Mouse (Mus musculus): ENCODE data around the gene Per1. TPM values are rescaled to one million over a fixed set of nuclear protein-coding genes. Genes with fewer than 3 reads are reported as not detected.

Per1 gene
- total RNA-seq, 2 experiments from 2014 or later: 17.5 to 78.6 TPM

DNA sequence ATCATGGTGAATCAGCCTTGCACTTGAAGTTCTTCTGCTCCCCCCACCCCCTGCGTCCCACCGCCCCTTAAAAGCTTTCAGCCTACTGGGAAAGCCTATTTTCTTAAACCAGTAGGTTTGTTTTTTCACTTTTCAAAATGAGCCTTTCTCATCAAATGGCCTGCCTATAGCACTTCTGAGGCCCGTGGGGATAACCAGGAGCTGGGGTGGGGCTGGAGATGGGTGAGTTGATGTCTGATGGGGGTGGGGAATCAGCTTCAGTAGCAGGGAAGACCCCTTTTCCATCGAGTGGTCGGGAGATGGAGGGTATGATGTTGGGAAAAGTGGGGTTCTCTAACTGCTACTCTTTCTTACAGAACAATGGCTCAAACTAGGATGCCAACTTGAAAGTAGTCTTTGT is 21.8 kb downstream of the Per1 start:
- DNase-seq: no peak

DNA sequence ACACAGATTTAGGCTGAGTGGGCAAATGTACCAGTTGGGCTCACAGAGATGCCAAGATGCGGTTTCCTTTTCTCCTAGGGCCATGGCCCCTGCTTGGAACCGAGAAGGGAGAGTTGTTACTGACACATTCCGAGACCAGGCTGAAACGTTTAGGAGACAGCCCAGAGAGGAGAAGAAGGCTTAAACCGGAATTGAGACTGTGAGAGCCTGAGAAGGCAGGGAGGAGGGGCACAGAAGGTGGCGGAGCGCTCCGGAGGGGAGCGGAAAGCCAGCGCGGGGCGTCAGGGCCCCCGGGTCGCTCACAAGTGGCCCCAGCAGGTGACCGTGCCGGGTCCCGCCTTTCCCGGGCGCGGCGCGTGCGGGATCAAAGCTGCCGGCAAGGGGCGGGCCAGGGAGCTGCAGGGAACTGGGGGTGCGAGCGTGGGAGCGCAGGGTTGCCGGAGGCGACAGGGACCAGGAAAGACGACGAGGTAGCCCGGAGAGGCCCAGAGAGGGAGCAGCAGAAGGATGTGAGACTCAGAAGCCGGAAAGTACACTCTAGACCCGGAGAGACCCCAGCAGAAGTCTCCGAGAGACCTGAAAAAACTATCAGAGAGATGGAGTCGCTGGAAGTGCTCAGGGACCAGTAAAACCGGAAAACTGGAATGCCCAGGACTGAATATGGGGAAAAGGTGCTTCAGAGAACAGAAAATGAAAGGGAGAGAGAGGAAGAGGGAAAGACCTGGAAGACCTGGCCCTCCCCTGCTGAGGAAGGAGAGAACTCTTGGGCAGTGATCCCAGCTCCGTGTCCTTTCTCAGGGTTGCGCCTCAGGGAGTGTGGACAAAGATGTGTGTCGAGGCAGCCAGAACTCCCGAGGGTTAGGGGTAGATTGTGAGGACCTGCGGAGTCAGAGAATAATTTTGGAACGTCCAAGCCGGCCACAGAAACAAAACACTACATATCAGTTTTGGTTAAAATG is 23.0 kb downstream of the Per1 start:
- DNase-seq: peak; percentile 53

- peak; percentile 75 for DNase-seq
These were observed 23.7 kb downstream of the Per1 start for GRCm38 (mm10) chr11:69118765-69119164.

DNA sequence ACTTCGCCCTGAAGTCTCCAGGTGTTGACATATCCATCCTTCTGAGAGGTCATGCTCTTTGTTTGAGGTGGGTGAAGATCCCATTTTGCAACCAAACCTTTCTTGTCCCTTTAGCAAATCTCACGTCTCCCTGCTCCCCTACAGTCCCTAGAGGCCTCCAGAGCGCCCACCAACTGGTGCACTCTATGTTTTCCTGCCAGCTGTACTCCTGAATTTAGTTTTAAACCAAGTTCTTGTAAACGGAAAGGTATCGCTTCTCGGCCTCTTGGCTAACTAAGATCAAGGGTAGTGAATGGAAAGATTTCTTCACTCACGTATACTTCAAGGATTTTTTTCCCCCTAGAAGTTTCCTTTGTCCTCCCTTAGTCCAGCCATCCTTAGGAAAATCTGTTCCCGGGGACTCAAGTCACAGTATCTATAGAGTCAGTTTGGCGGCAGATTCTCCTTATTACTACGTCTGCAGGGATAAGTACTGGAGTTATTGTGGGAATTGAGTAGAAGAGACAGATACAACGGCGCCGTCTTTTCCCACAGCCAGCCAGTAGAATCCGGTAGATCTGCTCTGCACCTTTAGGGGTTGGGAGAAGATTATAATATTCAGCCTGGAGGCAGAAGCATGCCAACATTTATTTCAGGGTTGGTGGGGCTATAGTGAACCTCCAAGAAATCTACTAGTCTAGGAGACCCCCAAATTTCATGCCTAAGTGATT is 24.6 kb downstream of the Per1 start:
- DNase-seq: no peak

DNA sequence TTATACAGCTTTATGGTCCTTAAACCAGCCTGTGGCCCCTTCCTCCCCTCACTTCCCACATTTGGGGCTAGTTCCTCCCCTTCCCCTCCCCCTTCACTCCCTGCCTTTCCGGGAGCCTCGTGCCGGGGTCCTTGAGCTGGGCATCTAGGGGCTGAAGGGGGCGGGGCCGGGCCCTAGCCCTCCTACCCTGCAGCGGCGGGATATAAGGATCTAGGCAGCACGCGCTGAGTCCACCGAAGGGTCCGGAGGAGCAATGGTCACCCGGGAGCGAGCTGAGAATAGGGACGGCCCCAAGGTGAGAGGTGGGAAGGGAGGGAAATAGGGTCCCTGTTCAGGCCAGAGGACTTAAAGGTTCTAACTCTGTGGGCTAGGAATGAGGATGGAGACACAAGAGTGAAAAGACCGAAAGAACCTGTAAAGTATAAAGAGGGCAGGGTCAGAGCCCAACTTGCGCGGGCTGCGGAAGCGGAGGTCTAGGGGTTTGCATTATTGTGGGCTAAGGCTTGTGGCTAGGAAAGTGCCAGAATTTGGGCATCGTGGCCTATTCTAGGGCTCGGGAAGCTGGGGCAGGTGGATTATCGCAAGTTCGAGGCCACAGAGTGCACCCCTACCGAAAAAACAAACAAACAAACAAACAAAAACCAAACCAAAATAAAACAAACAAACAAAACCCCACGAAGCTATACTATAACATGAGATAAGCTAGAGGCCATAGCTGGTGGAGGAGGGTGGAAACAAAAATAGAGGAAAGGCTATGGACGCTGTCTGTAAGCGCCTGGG is 25.4 kb downstream of the Per1 start, which contains the start of gene Hes7:
Gene Hes7, plus strand, starts transcription at position 184 of the 780 bp plus-strand sequence.
- DNase-seq: no peak

DNA sequence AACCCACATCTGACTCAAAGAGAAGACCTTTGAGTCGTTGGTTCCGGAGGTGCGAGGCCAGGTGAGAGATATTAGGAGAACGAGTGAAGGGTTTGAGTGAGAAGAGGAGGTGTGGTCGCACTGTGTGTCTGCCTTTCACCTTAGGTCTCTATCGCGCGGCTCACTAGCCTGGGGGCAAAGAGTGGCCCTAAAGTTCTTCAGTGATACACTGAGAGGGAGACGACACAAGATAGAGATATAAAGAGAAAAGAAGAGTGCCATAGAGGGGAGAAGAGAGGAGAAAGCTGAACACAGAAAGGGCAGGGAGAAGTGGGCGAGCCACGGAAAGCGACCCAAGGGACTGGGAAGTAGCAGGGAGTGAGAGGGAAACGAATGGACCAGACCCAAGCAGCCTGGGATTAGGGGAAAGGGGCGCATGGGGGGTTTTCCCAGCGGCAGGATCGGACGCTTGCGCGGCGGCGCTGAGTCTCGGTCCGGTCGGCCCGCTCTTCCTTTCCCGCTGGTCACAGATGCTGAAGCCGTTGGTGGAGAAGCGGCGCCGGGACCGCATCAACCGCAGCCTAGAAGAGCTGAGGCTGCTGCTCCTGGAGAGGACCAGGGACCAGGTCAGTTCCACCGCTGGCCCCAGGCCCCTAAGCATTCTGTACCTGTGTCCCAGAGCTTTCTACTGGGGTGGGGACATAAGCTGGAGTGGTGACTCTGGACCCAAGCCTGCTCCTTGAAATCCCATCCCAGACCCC is 26.2 kb downstream of the Per1 start:
- DNase-seq: peak; percentile 25

GRCm38 (mm10) chr11:69121741-69122335 is 26.8 kb downstream of the Per1 start:
- DNase-seq: peak; percentile 69

GRCm38 (mm10) chr11:69122336-69122951 is 27.4 kb downstream of the Per1 start, which contains the start of gene 9130213A22Rik:
Gene 9130213A22Rik (minus strand): TSS chr11:69122589.
- DNase-seq: peak; percentile 86

DNA sequence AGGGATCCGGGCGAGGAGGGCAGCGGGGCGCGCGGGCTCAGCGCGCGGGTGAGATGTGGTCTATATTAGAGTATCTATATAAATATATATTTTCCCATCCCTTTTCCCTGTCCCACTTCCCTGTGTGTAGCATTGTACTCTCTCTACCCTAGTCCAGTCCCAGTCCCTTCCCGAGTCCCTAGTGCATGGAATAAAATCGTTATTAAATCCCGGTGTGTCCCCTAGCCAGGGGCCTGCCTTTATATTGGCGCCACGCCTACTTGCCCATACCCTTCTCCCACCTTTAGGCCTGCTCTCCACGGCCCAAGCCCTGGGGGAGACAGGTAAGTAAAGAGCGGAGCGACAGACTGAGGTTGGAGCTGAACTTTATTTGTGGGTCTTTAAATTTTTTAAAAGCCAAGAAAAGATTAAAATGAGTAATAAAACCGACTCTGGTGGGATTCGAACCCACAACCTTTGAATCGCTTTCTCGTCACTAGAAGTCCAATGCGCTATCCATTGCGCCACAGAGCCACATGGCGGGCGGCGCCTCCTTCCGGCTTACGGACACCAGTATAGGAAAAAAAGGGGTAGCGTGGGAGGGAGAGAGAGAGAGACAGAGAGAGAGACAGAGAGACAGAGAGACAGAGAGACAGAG is 28.2 kb downstream of the Per1 start:
- peak; percentile 84 for DNase-seq

DNA sequence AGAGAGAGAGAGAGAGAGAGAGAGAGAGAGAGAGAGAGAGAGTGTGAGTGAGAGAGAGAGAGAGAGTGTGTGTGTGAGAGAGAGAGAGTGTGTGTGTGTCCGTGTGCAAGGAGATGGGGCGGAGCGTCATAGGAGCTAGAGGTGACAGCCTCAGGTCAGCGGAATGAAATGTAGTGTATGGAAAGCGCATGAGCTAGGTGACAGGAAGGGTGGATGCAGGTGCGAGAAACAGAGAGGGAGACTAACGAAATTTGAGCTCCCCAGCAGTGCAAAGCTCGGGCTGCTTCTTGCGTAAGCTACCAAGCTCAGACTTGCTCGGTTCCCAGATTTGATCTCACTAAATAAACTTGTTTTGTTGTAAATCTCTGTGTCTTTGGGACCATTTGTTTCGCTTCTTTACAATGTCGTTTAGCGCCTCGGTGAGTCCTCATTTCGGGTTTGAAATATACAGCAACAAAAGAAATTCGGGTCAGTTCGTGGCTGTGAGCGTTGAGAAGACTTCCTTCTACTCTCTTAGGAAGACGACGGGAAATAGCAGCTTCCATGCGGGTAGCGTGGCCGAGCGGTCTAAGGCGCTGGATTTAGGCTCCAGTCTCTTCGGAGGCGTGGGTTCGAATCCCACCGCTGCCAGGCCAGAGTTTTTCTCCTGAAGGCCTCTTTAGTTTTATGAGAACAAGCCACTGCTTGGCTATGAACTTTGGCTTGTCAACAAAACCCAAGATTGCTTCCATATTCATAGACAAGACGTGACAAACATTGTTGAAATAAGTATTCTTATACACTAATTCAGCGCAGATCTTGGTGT is 28.9 kb downstream of the Per1 start:
- DNase-seq: peak; percentile 89

DNA sequence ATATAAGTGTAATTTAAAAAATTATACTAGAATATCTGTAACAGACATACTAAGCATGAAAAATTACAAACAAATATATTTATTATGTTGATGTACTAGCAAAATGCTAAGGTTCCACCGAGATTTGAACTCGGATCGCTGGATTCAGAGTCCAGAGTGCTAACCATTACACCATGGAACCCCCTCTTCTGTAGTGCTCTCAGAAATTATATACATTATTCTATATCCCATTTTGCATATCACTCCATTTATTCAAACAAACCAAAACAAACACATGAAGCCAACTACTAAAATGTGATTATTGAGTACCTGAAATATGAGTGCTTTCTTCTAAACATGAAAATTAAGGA is 29.5 kb downstream of the Per1 start:
- peak; percentile 51 for DNase-seq

DNA sequence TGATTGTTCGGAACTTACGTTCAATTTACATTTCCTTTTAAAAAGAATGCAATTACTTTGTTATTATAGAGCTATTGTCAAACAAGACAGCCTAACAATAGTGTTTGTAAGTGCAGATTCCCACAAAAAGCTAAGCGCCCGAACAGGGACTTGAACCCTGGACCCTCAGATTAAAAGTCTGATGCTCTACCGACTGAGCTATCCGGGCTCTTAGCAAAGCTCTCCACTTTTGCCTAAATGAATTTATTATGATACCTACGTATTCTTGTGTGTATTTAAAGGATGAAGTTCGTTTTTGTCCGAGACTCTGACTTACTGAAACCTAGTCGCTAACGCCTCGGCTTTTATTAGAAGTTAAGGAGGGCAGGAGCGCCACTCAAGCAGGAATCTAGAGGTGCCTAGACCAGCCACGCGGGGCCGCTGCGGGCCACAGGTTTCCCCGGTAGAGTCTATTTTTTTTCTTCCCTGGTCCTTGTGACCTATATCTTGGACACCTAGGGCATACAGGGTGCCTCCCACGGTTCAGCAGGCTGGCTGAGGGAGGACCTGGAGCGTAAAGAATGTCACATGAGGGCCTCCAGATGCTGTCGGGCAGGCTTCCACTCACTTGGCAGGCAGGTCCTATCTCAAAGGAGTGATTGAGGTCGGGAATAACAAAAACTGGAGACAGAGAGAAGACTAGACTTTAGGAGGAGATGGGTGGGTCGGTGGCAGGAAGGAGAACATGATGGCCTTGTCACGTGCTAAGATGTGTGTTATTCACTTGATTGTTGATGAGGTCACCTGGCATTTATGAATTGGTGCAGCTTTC is 30.2 kb downstream of the Per1 start:
- DNase-seq: peak; percentile 66

DNA sequence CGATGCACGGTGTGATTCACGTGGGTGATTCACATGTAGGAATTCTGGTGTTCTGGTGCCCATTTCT is 30.7 kb downstream of the Per1 start, which contains the start of gene Aloxe3:
Gene Aloxe3, plus strand, starts transcription at position 45 of the 67 bp plus-strand sequence.
- no peak for DNase-seq

DNA sequence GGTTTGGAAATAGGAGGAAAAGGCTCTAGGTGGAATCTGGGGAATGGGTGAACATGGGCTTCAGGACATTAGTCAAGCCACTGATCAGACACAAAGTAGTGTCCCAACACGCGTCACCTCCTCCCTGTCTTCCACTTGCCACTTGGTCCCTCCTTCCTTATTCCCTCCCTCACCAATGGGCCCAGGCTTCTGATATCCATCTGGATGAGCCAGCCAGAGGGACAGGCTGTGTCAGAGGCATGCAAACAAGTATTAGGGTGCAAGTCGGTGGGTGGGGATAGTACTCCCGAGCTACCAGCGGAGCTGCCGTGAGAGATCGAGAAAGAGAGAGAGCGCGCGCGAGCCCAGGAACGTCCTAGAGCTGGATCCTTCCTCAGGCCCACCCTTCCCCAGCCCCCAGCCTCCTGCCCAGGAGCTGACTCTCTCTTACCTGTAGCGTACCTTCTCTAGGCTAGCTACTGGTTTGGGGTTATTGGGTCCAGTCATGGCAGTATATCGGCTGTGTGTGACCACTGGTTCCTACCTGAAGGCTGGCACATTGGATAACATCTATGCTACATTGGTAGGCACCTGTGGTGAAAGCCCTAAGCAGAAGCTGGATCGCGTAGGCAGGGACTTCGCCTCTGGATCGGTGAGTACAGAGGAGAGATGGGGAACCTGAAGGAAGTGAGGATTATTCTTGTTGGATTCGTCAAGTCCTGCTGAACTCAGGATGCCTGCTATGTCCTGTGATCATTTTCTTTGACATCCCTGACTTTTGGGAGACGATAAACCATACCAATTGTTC is 31.1 kb downstream of the Per1 start:
- DNase-seq: no peak

- no peak for DNase-seq
These were observed 31.7 kb downstream of the Per1 start for GRCm38 (mm10) chr11:69126706-69127095.

DNA sequence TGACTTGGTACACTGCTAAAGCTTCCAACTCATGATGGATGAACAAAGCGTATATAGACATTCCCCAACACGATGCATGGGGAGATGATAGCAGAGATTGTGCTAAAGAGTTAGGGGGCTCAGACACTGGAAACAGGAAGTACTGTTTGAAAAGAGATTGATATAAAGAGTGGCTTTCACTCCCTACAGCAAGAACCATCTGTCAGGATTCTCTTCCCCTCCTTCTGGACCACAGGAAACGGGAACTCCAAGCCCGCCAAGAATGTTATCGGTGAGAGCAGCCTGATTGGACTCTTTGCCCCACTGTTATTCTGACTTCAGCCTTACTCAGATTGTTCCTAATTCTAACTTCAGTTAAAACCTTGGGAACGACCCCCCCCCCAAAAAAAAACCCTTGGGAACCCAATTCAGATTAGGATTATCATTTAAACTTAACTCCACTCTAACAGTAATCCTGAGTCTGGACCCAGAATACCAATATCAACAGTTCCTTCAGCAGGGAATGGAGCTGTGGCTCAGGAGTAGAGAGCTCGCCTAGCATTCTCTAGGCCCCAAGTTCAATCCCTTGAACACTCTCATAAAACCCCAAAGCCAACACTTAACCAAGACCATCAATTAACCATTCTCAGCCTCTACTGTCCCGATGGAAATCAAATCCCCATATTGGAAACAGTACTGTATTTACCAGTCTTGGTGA is 33.6 kb downstream of the Per1 start:
- no peak for DNase-seq

DNA sequence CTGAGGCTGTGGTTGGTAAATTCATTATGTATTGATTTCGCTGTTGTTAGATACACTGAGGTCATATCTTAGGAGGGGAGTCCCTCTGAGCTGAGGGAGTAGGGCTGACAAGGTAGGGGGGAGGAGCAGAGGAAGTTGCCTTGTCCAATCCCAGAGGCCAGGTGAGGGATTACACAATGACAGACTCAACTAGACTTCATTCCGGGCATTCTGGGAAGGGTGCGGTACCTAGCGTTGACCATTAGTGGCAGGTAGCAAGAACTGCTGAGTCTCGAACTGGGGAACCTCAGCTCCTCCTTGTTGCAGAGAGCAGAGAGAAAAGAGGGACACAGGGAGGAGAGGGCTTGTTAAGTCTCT is 38.5 kb downstream of the Per1 start:
- no peak for DNase-seq
